Mouse (Mus musculus) embryonic facial prominence, embryonic 14.5 days (tissue): ENCODE results near the gene Fcnb. TPM values are rescaled to one million over a fixed set of nuclear protein-coding genes. Genes with fewer than 3 reads are reported as not detected.

Source experiments
- ATAC-seq: fragments of 200-750 bp; cut with Nextera tagmentation; 2 replicates; pipeline ENCODE4 v1.8.0; 2017; ENCODE audit warnings: low read depth, moderate number of reproducible peaks, moderate TSS enrichment
- DNase-seq: peaks from one replicate; pipeline ENCODE4 v3.0.0-alpha.2; 2015; ENCODE audit warnings: low spot score
- H3K27ac ChIP-seq: fragments of 300-500 bp; sonication (generic); replicated peaks from 2 replicates; pipeline ENCODE4 v1.5.1; 2014; ENCODE audit warnings: low read depth, mild to moderate bottlenecking, low read length, moderate library complexity
- H3K27me3 ChIP-seq: fragments of 300-500 bp; sonication (generic); replicated peaks from 2 replicates; pipeline ENCODE4 v1.6.1; 2014; ENCODE audit warnings: low read length; ENCODE audit not compliant: control insufficient read depth, insufficient read depth
- H3K36me3 ChIP-seq: fragments of 300-500 bp; sonication (generic); 2 replicates; pipeline ENCODE4 v1.6.1; 2014; ENCODE audit warnings: low read length, mixed read lengths; ENCODE audit not compliant: control insufficient read depth, insufficient read depth
- H3K4me1 ChIP-seq: fragments of 300-500 bp; sonication (generic); 2 replicates; pipeline ENCODE4 v1.6.1; 2014; ENCODE audit warnings: antibody characterized with exemption, low read length; ENCODE audit not compliant: control insufficient read depth, insufficient read depth
- H3K4me2 ChIP-seq: fragments of 300-500 bp; sonication (generic); 2 replicates; pipeline ENCODE4 v1.6.1; 2014; ENCODE audit warnings: low read depth, mild to moderate bottlenecking, low read length, moderate library complexity, mixed read lengths
- H3K4me3 ChIP-seq: fragments of 300-500 bp; sonication (generic); 2 replicates; pipeline ENCODE4 v1.5.1; 2014; ENCODE audit warnings: low read depth, mild to moderate bottlenecking, low read length
- H3K9ac ChIP-seq: fragments of 300-500 bp; sonication (generic); 2 replicates; pipeline ENCODE4 v1.6.1; 2014; ENCODE audit warnings: low read depth, mild to moderate bottlenecking, low read length, moderate library complexity, mixed read lengths
- H3K9me3 ChIP-seq: fragments of 300-500 bp; sonication (generic); 2 replicates; pipeline ENCODE4 v1.6.1; 2016; ENCODE audit warnings: low read length; ENCODE audit not compliant: control insufficient read depth
- WGBS: fragments of 180-500 bp; shearing (Covaris S2); extraction: QIAGEN DNeasy Blood & Tissue Kit; methylation state at CpG from one replicate; pipeline ENCODE4 v1.1.7; 2014; 5-methylcytosine and 5-hydroxymethylcytosine counted together
- polyA plus RNA-seq: library from polyadenylated mRNA; unstranded; fragments of >200 nt; fragmentation: Nextera tagmentation; extraction: Ambion mirVana; gene quantifications from 2 replicates; pipeline ENCODE4 v1.2.1, GENCODE M21; 2014

Gene Fcnb
- polyA plus RNA-seq, 1 experiment from 2014 or later, result 0.67 TPM

DNA sequence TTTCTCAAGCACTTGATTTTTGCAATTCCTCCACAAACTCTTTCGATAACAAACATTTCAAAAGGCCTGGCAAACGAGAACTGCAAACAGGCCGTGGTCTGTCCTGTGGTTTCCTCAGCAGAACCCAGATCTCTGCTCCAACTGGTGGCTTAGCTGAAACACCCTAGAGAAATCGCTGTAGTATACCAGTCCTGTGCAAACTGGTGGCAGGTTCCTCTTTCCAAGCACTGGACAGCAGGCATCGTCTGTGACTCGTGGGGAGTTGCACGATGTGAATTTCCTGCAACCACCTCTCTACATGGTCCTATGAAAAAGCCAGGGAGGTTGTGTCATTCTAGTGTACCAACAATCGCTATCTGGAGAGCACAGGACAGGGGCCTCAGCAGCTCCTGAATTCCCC is 7.4 kb upstream of the Fcnb start:
- Histone ChIP-seq H3K4me2 (no peak overlapping the region), H3K4me3 (no peak overlapping the region), H3K9me3 (no peaks in the 10 kb centered on the region), H3K36me3 (no peaks in the 10 kb centered on the region), H3K27ac (no peak overlapping the region), H3K27me3 (no peaks in the 10 kb centered on the region), H3K4me1 (no peaks in the 10 kb centered on the region), H3K9ac (no peak overlapping the region)
- no peak for DNase-seq
- ATAC-seq, result no peak
- 81% methylated on average over 8 of the region's 8 CpGs for WGBS

DNA sequence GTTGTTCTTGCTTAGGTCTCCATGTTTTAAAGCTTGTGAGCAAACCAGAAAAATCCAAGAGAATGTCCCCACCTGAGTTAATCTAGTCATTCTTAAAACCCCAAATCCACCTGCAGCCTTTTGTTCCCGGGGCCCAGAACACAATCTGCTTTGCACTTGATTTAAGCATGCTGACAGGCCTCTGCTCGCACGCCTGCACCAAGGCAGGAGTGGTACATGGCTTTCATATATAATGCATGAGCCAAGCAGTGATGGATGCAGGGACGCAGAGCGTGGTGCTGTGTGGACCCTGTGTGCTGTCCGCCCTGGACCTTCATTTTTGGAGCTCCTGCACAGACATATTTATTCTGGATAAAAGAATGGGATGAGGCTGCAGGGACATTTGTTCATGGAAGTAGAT is 6.4 kb upstream of the Fcnb start:
- Histone ChIP-seq H3K4me2 (no peak overlapping the region), H3K27me3 (no peaks in the 10 kb centered on the region), H3K27ac (no peak overlapping the region), H3K4me1 (no peaks in the 10 kb centered on the region), H3K36me3 (no peaks in the 10 kb centered on the region), H3K9me3 (no peaks in the 10 kb centered on the region), H3K9ac (no peak overlapping the region), H3K4me3 (no peak overlapping the region)
- DNase-seq, result no peak
- WGBS, result 76% methylated on average over 6 of the region's 6 CpGs
- no peak for ATAC-seq

DNA sequence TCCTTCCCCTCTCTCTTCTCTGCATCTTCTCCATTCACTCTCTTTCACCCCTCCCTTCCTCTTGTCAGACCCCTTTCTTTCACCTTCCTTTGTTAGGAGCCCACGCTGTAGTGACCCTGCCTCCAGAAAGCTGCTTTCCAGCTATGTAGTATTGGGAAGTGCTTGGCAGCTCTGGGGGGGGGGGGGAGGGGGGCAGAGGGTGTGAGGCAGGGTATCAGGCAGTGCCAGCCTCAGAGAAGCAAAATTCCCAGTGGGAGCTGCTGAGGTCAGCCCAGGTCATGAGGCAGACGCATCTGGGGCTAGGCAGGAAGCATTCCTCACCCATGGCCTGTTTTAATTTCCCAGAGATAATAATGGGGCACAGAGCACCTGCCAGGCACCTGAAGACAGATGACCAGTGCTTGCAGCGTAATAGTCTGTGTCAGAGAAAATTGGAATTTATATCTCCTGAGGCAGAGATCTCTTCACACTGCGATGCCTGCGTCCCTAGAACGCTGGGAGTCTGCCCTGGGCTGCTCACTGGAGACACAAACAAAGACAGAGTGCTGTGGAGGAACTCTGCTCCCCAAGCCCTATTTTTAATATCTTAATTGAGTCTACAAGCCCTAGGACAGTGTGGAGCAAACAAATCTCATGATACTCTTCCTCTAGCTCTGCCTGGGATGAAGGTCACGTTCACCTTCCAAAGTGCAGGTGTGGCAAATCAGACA is 5.8 kb upstream of the Fcnb start:
- no peaks in the 10 kb centered on the region for H3K9me3 ChIP-seq
- H3K4me1 ChIP-seq, result no peaks in the 10 kb centered on the region
- no peak for ATAC-seq
- H3K4me2 ChIP-seq, result no peak overlapping the region
- H3K27me3 ChIP-seq, result no peaks in the 10 kb centered on the region
- no peak overlapping the region for H3K9ac ChIP-seq
- H3K4me3 ChIP-seq, result no peak overlapping the region
- no peak for DNase-seq
- WGBS, result 49% methylated on average over 7 of the region's 7 CpGs
- H3K27ac ChIP-seq, result no peak overlapping the region
- no peaks in the 10 kb centered on the region for H3K36me3 ChIP-seq

GRCm38 (mm10) chr2:28089095-28089494 is 4.4 kb upstream of the Fcnb start:
- Histone ChIP-seq H3K27ac (no peak overlapping the region), H3K36me3 (no peaks in the 10 kb centered on the region), H3K4me1 (no peaks in the 10 kb centered on the region), H3K4me2 (no peak overlapping the region), H3K4me3 (no peak overlapping the region), H3K9ac (no peak overlapping the region), H3K27me3 (no peaks in the 10 kb centered on the region), H3K9me3 (no peaks in the 10 kb centered on the region)
- WGBS, result 27% methylated on average over 5 of the region's 5 CpGs
- 0 out of 2 replicates have a peak, but pooled peaks have one; percentile 33 for ATAC-seq
- DNase-seq, result peak; percentile 17

DNA sequence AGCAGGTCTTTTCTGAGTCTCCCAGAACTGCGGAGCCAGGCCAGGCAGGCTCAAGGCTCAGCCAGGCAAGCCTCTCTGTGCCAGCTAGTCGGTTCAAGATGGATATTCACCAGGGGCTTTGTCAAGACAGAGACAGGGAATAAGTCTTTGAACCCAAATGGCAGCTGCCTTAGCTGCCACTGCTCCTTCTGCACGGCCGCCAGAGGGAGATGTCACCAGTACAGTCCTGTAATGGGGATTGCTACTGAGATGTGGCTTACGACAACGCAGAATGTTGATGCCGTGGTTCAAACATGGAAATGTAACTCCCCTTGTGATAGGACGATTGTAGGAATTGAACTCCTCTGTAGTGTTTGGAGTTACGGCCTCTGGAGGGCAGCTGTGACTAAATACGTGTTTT is 1.4 kb upstream of the Fcnb start:
- ATAC-seq, result no peak
- H3K9me3 ChIP-seq, result no peaks in the 10 kb centered on the region

DNA sequence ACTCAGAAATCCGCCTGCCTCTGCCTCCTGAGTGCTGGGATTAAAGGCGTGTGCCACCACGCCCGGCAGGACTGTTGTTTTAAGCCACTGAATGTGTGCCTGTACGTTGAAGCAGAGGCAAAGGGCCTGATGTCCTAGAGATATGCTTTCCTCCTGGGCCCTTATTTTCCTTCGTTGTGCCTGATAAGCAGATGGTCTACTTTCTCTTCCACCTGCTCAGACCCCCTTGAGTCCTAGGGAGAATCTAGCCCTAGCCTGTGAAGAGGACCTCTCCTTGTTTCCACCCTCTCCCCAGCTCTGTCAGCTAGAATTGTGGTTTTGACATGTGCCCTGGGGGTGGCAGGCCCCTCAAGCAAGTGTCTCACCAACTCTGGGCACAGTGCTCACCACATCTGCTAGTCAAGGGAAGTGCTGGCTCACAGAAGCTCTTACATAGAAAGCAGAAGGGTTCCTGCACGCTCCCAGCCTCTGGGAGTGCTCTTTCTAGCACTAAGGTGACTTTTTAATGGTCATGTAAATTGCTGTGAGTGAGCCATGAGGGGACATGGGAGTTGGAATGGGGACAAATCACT is 9.0 kb downstream of the Fcnb start:
- Histone ChIP-seq H3K27me3 (no peaks in the 10 kb centered on the region), H3K36me3 (no peaks in the 10 kb centered on the region), H3K27ac (no peak overlapping the region), H3K4me2 (no peak overlapping the region), H3K4me3 (no peak overlapping the region), H3K4me1 (no peaks in the 10 kb centered on the region), H3K9ac (no peak overlapping the region), H3K9me3 (no peaks in the 10 kb centered on the region)
- ATAC-seq (no peak), DNase-seq (no peak)
- 78% methylated on average over 7 of the region's 7 CpGs for WGBS

More for the DNA sequence above, 1.4 kb upstream of the Fcnb start:
- Histone ChIP-seq H3K4me3 (no peak overlapping the region), H3K36me3 (no peaks in the 10 kb centered on the region), H3K27ac (no peak overlapping the region), H3K9ac (no peak overlapping the region), H3K4me1 (no peaks in the 10 kb centered on the region), H3K27me3 (no peaks in the 10 kb centered on the region), H3K4me2 (no peak overlapping the region)
- no peak for DNase-seq
- 82% methylated on average over 10 of the region's 10 CpGs for WGBS

- ATAC-seq (peak; percentile 60; the same call in 1 of the 2 replicates), DNase-seq (peak; percentile 47)
- Histone ChIP-seq H3K4me1 (no peaks in the 10 kb centered on the region), H3K36me3 (no peaks in the 10 kb centered on the region), H3K4me3 (no peak overlapping the region), H3K4me2 (no peak overlapping the region), H3K27ac (no peak overlapping the region), H3K9me3 (no peaks in the 10 kb centered on the region), H3K27me3 (no peaks in the 10 kb centered on the region), H3K9ac (no peak overlapping the region)
- WGBS, result 92% methylated on average over 5 of the region's 9 CpGs
Observed at GRCm38 (mm10) chr2:28068537-28068878, 16.2 kb downstream of the Fcnb start.

DNA sequence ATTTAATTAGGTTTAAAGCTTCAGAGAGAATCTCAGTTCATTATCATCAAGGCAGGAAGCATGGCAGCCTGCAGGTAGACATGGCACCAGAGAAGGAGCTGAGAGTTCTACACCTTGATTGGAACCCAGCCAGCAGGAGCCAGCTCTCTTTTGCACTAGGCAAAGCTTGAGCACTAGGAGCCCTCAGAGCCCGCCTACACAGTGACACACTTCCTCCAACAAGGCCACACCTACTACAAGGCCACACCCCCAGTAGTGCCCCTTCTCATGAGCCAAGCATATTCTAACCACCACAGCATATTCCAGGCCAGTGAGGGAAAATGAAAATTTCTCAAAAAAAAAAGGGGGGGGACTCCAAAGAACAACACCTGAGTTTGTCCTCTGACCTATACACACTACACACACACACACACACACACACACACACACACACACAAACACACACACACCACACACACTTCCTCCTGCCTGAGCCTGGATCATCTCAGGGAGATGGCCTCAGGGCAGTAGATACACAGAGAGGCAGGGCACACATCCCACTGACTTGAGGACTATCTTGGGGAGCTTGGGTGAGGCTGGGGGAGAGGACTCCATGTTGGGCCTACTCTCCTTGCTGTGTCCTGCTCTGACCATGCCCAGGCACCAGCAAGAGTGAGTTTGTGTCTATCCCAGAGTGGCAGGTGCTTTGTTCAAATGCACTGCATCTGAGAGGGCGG is 16.7 kb downstream of the Fcnb start:
- WGBS, result 80% methylated on average over 1 of the region's 2 CpGs
- no peaks in the 10 kb centered on the region for H3K36me3 ChIP-seq
- H3K4me2 ChIP-seq, result no peak overlapping the region
- no peaks in the 10 kb centered on the region for H3K4me1 ChIP-seq
- no peak overlapping the region for H3K27ac ChIP-seq
- no peaks in the 10 kb centered on the region for H3K27me3 ChIP-seq
- ATAC-seq, result peak; percentile 37; the same call in 1 of the 2 replicates
- H3K9ac ChIP-seq, result no peak overlapping the region
- peak; percentile 19 for DNase-seq
- H3K9me3 ChIP-seq, result no peaks in the 10 kb centered on the region
- no peak overlapping the region for H3K4me3 ChIP-seq
